Mouse (Mus musculus): ENCODE results near the gene Mast4. TPM values are rescaled to one million over a fixed set of nuclear protein-coding genes. Genes with fewer than 3 reads are reported as not detected.

The Mast4 gene
- total and polyA plus RNA-seq, 3 experiments: 2.7 to 7.0 TPM; not detected in 1

GRCm38 (mm10) chr13:102874465-102875143 is 459.7 kb downstream of the Mast4 start:
- DNase-seq (ENCODE audit: low read depth, low spot score): no peak
- H3K9ac ChIP-seq (ENCODE audit: control insufficient read depth, low read depth, low read length, poor library complexity, severe bottlenecking): no peak overlapping the region
- no peak overlapping the region for H3K4me3 ChIP-seq (ENCODE audit: control insufficient read depth in 1 of 2, insufficient read depth in 1 of 2, low read depth in 2 of 2, low read length in 2 of 2)
- no peak overlapping the region for H3K27ac ChIP-seq (ENCODE audit: control insufficient read depth, low read depth, low read length)
- H3K9me3 ChIP-seq (replicated peaks; ENCODE audit: insufficient read depth, low read length): no peaks in the 10 kb centered on the region
- no peaks in the 10 kb centered on the region; a peak in 1 of 4 replicates for H3K36me3 ChIP-seq (ENCODE audit: control insufficient read depth in 1 of 2, insufficient read depth in 2 of 2, low read length in 2 of 2)
- H3K79me2 ChIP-seq (ENCODE audit: control insufficient read depth, insufficient read depth, low read length, poor library complexity): peaks cover 8% of the 10 kb centered on the region; the same call in 1 of the 2 replicates
- H3K27me3 ChIP-seq (ENCODE audit: control insufficient read depth in 1 of 2, insufficient read depth in 2 of 2, low read length in 2 of 2): no peaks in the 10 kb centered on the region
- H3K4me1 ChIP-seq (ENCODE audit: control insufficient read depth in 1 of 2, insufficient read depth in 2 of 2, low read length in 2 of 2): no peaks in the 10 kb centered on the region; a peak in 2 of 4 replicates
- TF ChIP-seq CTCF (IDR thresholded peaks at IDR 0.05 in 2 of 3, conservative IDR thresholded peaks at IDR 0.05 in 1 of 3; ENCODE audit: control insufficient read depth in 1 of 3, insufficient read depth in 1 of 3, low read depth in 2 of 3, low read length in 3 of 3, poor library complexity in 1 of 3, severe bottlenecking in 1 of 3) (no peak), POLR2AphosphoS5 (IDR thresholded peaks at IDR 0.05; ENCODE audit: borderline replicate concordance, low read depth, low read length) (no peak), MYB (IDR thresholded peaks at IDR 0.05; ENCODE audit: low read depth, low read length) (no peak), ZKSCAN1 (IDR thresholded peaks at IDR 0.05; ENCODE audit: low read depth, low read length) (no peak), GABPA (IDR thresholded peaks at IDR 0.05; ENCODE audit: low read depth, low read length) (no peak), SMC3 (IDR thresholded peaks at IDR 0.05; ENCODE audit: low read depth, low read length) (no peak), HCFC1 (IDR thresholded peaks at IDR 0.05; ENCODE audit: low read depth, low read length) (no peak), MAX (IDR thresholded peaks at IDR 0.05; ENCODE audit: low read length) (no peak), UBTF (IDR thresholded peaks at IDR 0.05; ENCODE audit: borderline replicate concordance, insufficient read depth, low read depth, low read length) (no peak), ELF1 (IDR thresholded peaks at IDR 0.05; ENCODE audit: low read depth, low read length) (no peak), TCF12 (IDR thresholded peaks at IDR 0.05; ENCODE audit: low read depth, low read length) (no peak), POLR2A (IDR thresholded peaks at IDR 0.05; ENCODE audit: control insufficient read depth in 1 of 2, insufficient read depth in 1 of 2, low read depth in 1 of 2, low read length in 2 of 2, poor library complexity in 1 of 2) (no peak), TAL1 (IDR thresholded peaks at IDR 0.05; ENCODE audit: low read length) (no peak), JUND (IDR thresholded peaks at IDR 0.05; ENCODE audit: low read depth, low read length) (no peak), ETS1 (IDR thresholded peaks at IDR 0.05; ENCODE audit: low read depth, low read length) (no peak)

- DNase-seq (ENCODE audit: low read depth, low spot score): no peak
Measured at GRCm38 (mm10) chr13:102873412-102874016, 460.8 kb downstream of the Mast4 start.

More at GRCm38 (mm10) chr13:102873412-102874016, 460.8 kb downstream of the Mast4 start:
- no peak for TF ChIP-seq JUND (IDR thresholded peaks at IDR 0.05; ENCODE audit: low read depth, low read length)
- no peak for TF ChIP-seq MXI1 (IDR thresholded peaks at IDR 0.05; ENCODE audit: low read depth, low read length)
- TF ChIP-seq TAL1 (IDR thresholded peaks at IDR 0.05; ENCODE audit: low read length): no peak
- no peak for TF ChIP-seq POLR2AphosphoS2 (IDR thresholded peaks at IDR 0.05; ENCODE audit: low read length)
- TF ChIP-seq POLR2AphosphoS5 (IDR thresholded peaks at IDR 0.05; ENCODE audit: borderline replicate concordance, low read depth, low read length): no peak
- TF ChIP-seq NELFE (IDR thresholded peaks at IDR 0.05; ENCODE audit: low read depth, low read length): no peak
- Histone ChIP-seq H3K9ac (ENCODE audit: control insufficient read depth, low read depth, low read length, poor library complexity, severe bottlenecking) (no peak overlapping the region), H3K79me2 (ENCODE audit: control insufficient read depth, insufficient read depth, low read length, poor library complexity) (peaks cover 5% of the 10 kb centered on the region; the same call in 1 of the 2 replicates), H3K9me3 (replicated peaks; ENCODE audit: insufficient read depth, low read length) (no peaks in the 10 kb centered on the region), H3K36me3 (ENCODE audit: control insufficient read depth in 1 of 2, insufficient read depth in 2 of 2, low read length in 2 of 2) (no peaks in the 10 kb centered on the region), H3K4me1 (ENCODE audit: control insufficient read depth in 1 of 2, insufficient read depth in 2 of 2, low read length in 2 of 2) (no peaks in the 10 kb centered on the region; a peak in 2 of 4 replicates), H3K27ac (ENCODE audit: control insufficient read depth, low read depth, low read length) (no peak overlapping the region), H3K4me3 (ENCODE audit: control insufficient read depth in 1 of 2, insufficient read depth in 1 of 2, low read depth in 2 of 2, low read length in 2 of 2) (no peak overlapping the region), H3K27me3 (ENCODE audit: control insufficient read depth in 1 of 2, insufficient read depth in 2 of 2, low read length in 2 of 2) (no peaks in the 10 kb centered on the region)

Measured in MEL (cell line).